Comparison of ENCODE assay signal across 8 mouse cellular contexts in the genomic region with DNA sequence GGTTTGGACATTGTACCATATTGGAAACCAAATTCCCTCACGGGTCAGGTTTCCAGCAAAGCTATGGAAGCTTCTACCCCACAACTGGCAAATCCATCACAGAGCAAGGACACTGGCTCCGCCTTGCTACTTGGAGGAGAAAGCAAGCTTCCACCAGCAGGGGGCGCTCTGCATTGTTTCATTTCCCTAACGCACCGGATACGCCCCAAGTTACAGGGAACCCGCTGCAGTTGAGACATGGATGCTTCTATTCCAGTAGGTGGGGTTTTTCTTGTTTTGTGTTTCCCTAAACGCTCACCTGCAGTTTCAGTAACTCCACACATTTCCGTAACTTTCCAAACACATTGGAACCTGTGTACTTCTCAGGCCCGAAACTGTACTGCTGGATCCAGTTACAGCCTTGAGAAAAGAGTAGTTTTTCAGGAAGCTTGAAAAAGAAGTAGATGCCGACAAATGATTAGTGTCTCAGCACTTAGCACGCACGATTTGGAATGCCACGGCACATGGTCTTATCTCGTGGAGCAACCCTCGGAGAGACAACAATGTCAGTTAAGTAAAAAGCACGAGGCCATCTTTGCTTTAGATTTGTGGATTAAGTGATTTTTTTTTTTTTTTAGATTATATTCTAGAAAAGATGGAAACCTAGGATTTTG. TPM values are rescaled to one million over a fixed set of nuclear protein-coding genes. Genes with fewer than 3 reads are reported as not detected.
DNase-seq lines count a peak whose midpoint lies in the region; ATAC-seq and TF ChIP-seq lines count a peak whose summit lies in the region.

No protein-coding gene starts in this region.

- H3K4me1 ChIP-seq in forebrain, embryonic 12.5 days: no peaks in the 10 kb centered on the region
- H3K4me1 ChIP-seq in olfactory bulb, adult 2 months (ENCODE audit: control insufficient read depth, insufficient read depth, low read length): no peaks in the 10 kb centered on the region

- no peak overlapping the region for H3K9ac ChIP-seq in forebrain, embryonic 12.5 days

- no peaks in the 10 kb centered on the region for H3K36me3 ChIP-seq in forebrain, embryonic 12.5 days (replicated peaks)

- peak; percentile 92 for DNase-seq in ES-CJ7 (ENCODE audit: low read depth, low spot score)
- peak; percentile 61 for DNase-seq in c-Kit-positive CD71-positive TER-119-negative erythroid progenitor cells, embryonic 14.5 days (ENCODE audit: low read depth)
- peak; percentile 56 for DNase-seq in heart, postnatal 25 days (ENCODE audit: low spot score)
- peak; percentile 29 for DNase-seq in large intestine, adult 2 months (ENCODE audit: low read depth, low spot score)
- peak; percentile 81 to 85 for DNase-seq in lung, adult 18-20 months
- DNase-seq in thymus, adult 18-20 months: peak; percentile 71 to 75

- intact Hi-C loops in heart, postnatal 25 days (cut with DNase I): loop anchor here (5.0 to 10.0 kb wide), 3 partner anchors 58 to 525 kb away; no protein-coding TSS in a partner anchor

- TF ChIP-seq POLR2A in olfactory bulb, adult 2 months (IDR thresholded peaks at IDR 0.05; ENCODE audit: insufficient read depth, low read depth, low read length): no peak

- peak; percentile 86; the same call in 1 of the 2 replicates for TF ChIP-seq CTCF in olfactory bulb, adult 2 months (IDR thresholded peaks at IDR 0.05; ENCODE audit: insufficient read depth, low read depth, low read length)

- no peaks in the 10 kb centered on the region for H3K27me3 ChIP-seq in forebrain, embryonic 12.5 days

- ATAC-seq in forebrain, embryonic 12.5 days (ENCODE audit: low FRiP score): peak; percentile 76

- 44% methylated on average over 17 of the region's 17 CpGs for WGBS in forebrain, embryonic 12.5 days
- 40% methylated on average over 17 of the region's 17 CpGs for WGBS in large intestine, adult 2 months
- WGBS in olfactory bulb, adult 2 months: 35% methylated on average over 17 of the region's 17 CpGs

- no peak overlapping the region for H3K4me2 ChIP-seq in forebrain, embryonic 12.5 days

- no peak overlapping the region for H3K27ac ChIP-seq in forebrain, embryonic 12.5 days
- H3K27ac ChIP-seq in olfactory bulb, adult 2 months (ENCODE audit: insufficient read depth, low read depth, low read length): no peak overlapping the region

- no peak overlapping the region for H3K4me3 ChIP-seq in forebrain, embryonic 12.5 days (replicated peaks)
- H3K4me3 ChIP-seq in olfactory bulb, adult 2 months (ENCODE audit: insufficient read depth, low read depth, low read length): no peak overlapping the region

- H3K9me3 ChIP-seq in forebrain, embryonic 12.5 days: no peaks in the 10 kb centered on the region

RNA-seq across cellular contexts. Expression of gene Otulinl, which starts 21.7 kb away (rescaled TPM):
- polyA plus RNA-seq in forebrain, embryonic 12.5 days (2016; fragmentation: Nextera tagmentation; extraction: Ambion mirVana): 5.8 and 6.5 TPM in 2 replicates
- 1 to 10 TPM; 2.7 to 3.6 TPM for total RNA-seq in heart, postnatal 25 days (2021)
- polyA plus RNA-seq in large intestine, adult 2 months (2012; rRNA removed): 6.7 and 8.3 TPM in 2 replicates
- polyA plus RNA-seq in olfactory bulb, adult 2 months (2012; ENCODE audit: insufficient read depth, insufficient read length, low replicate concordance, missing spikeins): not detected in 2 replicates

RNA-seq across cellular contexts. Expression of gene Otulin, which starts 29.2 kb away (rescaled TPM):
- polyA plus RNA-seq in forebrain, embryonic 12.5 days (2016; fragmentation: Nextera tagmentation; extraction: Ambion mirVana): 32.5 and 32.7 TPM in 2 replicates
- 10 to 100 TPM; 22.4 to 26.8 TPM for total RNA-seq in heart, postnatal 25 days (2021)
- 21.7 and 23.7 TPM in 2 replicates for polyA plus RNA-seq in large intestine, adult 2 months (2012; rRNA removed)
- polyA plus RNA-seq in olfactory bulb, adult 2 months (2012; ENCODE audit: insufficient read depth, insufficient read length, low replicate concordance, missing spikeins): not detected in 2 replicates

Comparison
In these comparisons a context has a peak if more than half of its experiments do, and no peak if none do; other contexts are left out.
1. DNase-seq: peak in every context shown above with its lines; median percentile 92 in ES-CJ7; 83 in lung, adult 18-20 months; 73 in thymus, adult 18-20 months; 61 in c-Kit-positive CD71-positive TER-119-negative erythroid progenitor cells, embryonic 14.5 days; 56 in heart, postnatal 25 days; 29 in large intestine, adult 2 months.